Mouse (Mus musculus) embryonic facial prominence, embryonic 11.5 days (tissue): Measurements from ENCODE around the gene 1700092M07Rik. TPM values are rescaled to one million over a fixed set of nuclear protein-coding genes. Genes with fewer than 3 reads are reported as not detected.

Experiments
- ATAC-seq: fragments of 200-750 bp; cut with Nextera tagmentation; replicated peaks from 2 replicates; pipeline ENCODE4 v1.8.0; 2017; ENCODE audit warnings: low read depth; ENCODE audit not compliant: insufficient number of reproducible peaks, low FRiP score, low TSS enrichment
- DNase-seq: peaks from one replicate; pipeline ENCODE4 v3.0.0-alpha.2; 2015; ENCODE audit warnings: low spot score
- H3K27ac ChIP-seq: fragments of 300-500 bp; sonication (generic); replicated peaks from 2 replicates; pipeline ENCODE4 v1.5.1; 2014; ENCODE audit warnings: mild to moderate bottlenecking, low read depth, low read length, control low read depth
- H3K27me3 ChIP-seq: fragments of 300-500 bp; sonication (generic); 2 replicates; pipeline ENCODE4 v1.6.1; 2014; ENCODE audit warnings: mild to moderate bottlenecking, low read length, moderate library complexity, mixed read lengths; ENCODE audit not compliant: control insufficient read depth, insufficient read depth
- H3K36me3 ChIP-seq: fragments of 300-500 bp; sonication (generic); replicated peaks from 2 replicates; pipeline ENCODE4 v1.6.1; 2014; ENCODE audit warnings: low read depth, mild to moderate bottlenecking, low read length, moderate library complexity, mixed read lengths; ENCODE audit not compliant: control insufficient read depth, insufficient read depth
- H3K4me1 ChIP-seq: fragments of 300-500 bp; sonication (generic); 2 replicates; pipeline ENCODE4 v1.6.1; 2014; ENCODE audit warnings: low read length, mixed read lengths; ENCODE audit not compliant: control insufficient read depth, insufficient read depth
- H3K4me2 ChIP-seq: fragments of 300-500 bp; sonication (generic); 2 replicates; pipeline ENCODE4 v1.6.1; 2014; ENCODE audit warnings: low read depth, mild to moderate bottlenecking, control low read depth, low read length, moderate library complexity
- H3K4me3 ChIP-seq: fragments of 300-500 bp; sonication (generic); 2 replicates; pipeline ENCODE4 v1.5.1; 2014; ENCODE audit warnings: low read depth, low read length, control low read depth
- H3K9ac ChIP-seq: fragments of 300-500 bp; sonication (generic); replicated peaks from 2 replicates; pipeline ENCODE4 v1.6.1; 2014; ENCODE audit warnings: mild to moderate bottlenecking, control low read depth, low read length
- H3K9me3 ChIP-seq: fragments of 300-500 bp; sonication (generic); replicated peaks from 2 replicates; pipeline ENCODE4 v1.6.1; 2016; ENCODE audit warnings: mild to moderate bottlenecking, low read length, inconsistent platforms, mixed read lengths; ENCODE audit not compliant: control insufficient read depth
- WGBS: fragments of 180-500 bp; shearing (Covaris S2); extraction: QIAGEN DNeasy Blood & Tissue Kit; methylation state at CpG from one replicate; pipeline ENCODE4 v1.1.7; 2014; 5-methylcytosine and 5-hydroxymethylcytosine counted together
- polyA plus RNA-seq: library from polyadenylated mRNA; unstranded; fragments of >200 nt; fragmentation: Nextera tagmentation; extraction: Ambion mirVana; gene quantifications from 2 replicates; pipeline ENCODE4 v1.2.1, GENCODE M21; 2014

Gene 1700092M07Rik
- 1.1 and 1.8 TPM in 2 replicates for polyA plus RNA-seq

DNA sequence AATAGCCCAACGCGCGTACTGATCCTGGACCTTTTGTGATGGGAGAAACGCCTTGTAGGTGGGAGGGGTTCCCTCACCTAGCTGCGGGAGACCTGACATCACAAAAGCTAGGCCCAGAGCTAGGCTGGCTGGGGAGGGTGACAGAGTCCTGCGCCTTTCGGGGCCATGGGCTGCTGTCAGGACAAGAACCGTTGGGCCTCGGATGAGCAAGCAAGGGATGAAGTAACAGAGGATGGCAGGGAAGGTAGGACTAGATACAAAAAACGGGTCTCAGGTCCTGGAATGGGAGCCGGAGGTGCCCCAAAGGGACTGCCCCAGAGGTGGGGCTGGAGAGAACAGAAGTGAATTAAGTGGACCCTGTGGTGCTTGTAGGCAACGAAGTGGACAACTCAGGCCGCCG is at the start of gene 1700092M07Rik:
TSS of gene 1700092M07Rik (plus strand) at position 116 of the 400 bp plus-strand sequence.
- Histone ChIP-seq H3K9ac (peak within 1 kb of the TSS; percentile 65), H3K27ac (peak within 1 kb of the TSS; percentile 69; the same call in 1 of the 2 replicates), H3K36me3 (no peaks in the 10 kb centered on the region; the same call in none of the 2 replicates), H3K27me3 (no peaks in the 10 kb centered on the region), H3K4me3 (peak within 1 kb of the TSS; percentile 80), H3K4me2 (peak within 1 kb of the TSS; percentile 23), H3K9me3 (no peaks in the 10 kb centered on the region), H3K4me1 (peaks cover 2% of the 10 kb centered on the region; the same call in 1 of the 2 replicates)
- DNase-seq: no peak
- 69% methylated on average over 14 of the region's 14 CpGs for WGBS
- ATAC-seq: peak; percentile 37

DNA sequence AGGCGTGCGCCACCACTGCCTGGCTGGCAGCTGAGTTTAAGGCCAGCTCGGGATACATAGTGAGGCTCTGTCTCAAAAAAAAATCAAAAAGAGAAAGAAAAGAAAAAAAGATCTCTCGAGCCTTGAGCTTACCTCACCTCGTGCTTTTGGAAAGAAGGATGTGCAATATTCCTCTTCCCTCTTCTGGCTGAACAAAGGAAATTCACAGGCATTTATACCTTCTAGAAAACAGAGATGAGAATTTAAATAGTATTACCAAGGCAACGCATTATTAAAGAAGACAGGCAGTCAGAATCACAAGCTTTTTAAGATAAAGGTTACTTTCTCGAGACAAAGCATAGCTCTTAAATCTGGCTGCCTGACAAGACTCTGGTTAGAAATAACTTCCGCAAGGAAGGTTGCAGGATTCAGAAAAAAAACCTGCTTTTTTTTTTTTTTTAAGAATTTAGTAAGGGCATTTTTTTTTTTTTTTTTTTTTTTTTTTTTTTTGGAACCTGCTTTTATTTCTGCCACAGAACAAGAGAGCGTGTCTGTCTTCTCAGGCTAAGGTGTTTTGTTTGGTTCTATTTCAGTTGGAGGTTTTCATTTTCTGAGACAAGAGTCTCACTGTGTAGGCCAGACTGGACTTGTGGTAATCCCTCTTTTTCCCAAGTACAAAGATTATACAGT is 48.5 kb upstream of the 1700092M07Rik start:
- no peaks in the 10 kb centered on the region for H3K27me3 ChIP-seq
- no peak overlapping the region for H3K4me2 ChIP-seq
- no peaks in the 10 kb centered on the region for H3K4me1 ChIP-seq
- no peak for ATAC-seq
- H3K4me3 ChIP-seq: no peak overlapping the region
- H3K27ac ChIP-seq: no peak overlapping the region
- no peak overlapping the region for H3K9ac ChIP-seq
- H3K9me3 ChIP-seq: no peaks in the 10 kb centered on the region
- 69% methylated on average over 9 of the region's 9 CpGs for WGBS
- no peak for DNase-seq
- no peaks in the 10 kb centered on the region for H3K36me3 ChIP-seq

DNA sequence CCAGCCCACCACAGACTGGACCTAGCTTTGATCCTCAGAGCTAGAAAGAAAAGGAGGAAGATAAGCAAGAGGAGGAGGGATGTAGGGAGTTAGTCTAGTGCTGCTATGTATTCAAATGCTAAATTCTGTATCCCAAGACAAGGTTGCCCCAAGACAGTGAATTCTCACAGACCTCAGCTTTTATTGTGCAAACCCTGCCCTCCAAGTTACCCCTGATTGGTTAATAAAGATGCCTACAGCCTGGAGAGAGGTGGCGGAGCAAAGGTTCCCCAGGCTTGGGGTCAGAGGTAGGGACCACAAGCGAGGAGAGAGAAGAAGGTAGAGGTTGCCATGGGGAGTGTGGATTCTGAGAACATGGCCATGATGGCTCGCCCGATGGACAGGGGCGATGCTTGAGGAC is 47.8 kb upstream of the 1700092M07Rik start:
- DNase-seq: no peak
- no peaks in the 10 kb centered on the region for H3K36me3 ChIP-seq
- H3K4me3 ChIP-seq: no peak overlapping the region
- H3K4me2 ChIP-seq: no peak overlapping the region
- H3K9ac ChIP-seq: no peak overlapping the region
- WGBS: 68% methylated on average over 5 of the region's 5 CpGs
- H3K27me3 ChIP-seq: no peaks in the 10 kb centered on the region
- H3K9me3 ChIP-seq: no peaks in the 10 kb centered on the region
- no peak for ATAC-seq
- no peaks in the 10 kb centered on the region for H3K4me1 ChIP-seq
- no peak overlapping the region for H3K27ac ChIP-seq

DNA sequence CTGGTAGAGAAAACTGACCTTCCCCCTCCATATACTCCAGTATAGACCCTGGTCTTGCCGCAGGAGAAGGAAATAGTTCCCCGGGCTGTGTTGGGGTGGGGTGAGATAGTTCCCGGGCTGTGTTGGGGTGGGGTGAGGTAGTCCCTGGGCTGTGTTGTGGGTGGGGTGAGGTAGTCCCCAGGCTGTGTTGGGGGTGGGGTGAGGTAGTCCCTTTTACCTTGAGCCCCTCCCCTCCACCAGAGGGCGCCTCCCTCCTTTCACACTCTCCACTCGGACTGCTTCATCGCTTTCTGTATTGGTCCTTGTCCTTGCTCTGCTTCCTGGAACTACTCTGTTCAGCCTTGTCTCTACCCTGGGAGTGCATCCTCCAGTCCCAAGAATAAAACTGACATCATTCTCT is 45.2 kb upstream of the 1700092M07Rik start:
- 57% methylated on average over 6 of the region's 6 CpGs for WGBS
- peak; percentile 29 for DNase-seq

DNA sequence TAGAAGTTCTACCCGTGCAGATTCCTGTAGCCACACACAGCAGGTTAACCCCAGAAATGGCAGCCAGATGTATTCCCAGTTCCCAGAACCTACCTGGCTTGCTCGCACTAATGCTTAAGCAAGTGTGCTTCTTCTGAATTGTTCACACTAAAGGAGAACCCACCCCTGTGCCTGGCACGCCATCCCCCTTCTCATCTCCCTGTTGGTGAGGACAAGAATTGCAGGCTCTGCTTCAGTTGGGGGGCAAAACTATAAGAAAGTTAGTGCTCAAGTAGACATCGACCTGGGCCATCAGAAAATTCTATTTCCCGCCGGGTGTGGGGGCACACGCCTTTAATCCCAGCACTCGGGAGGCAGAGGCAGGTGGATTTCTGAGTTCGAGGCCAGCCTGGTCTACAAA is 40.9 kb upstream of the 1700092M07Rik start:
- Histone ChIP-seq H3K27me3 (no peaks in the 10 kb centered on the region), H3K4me1 (no peaks in the 10 kb centered on the region), H3K9ac (no peak overlapping the region), H3K4me3 (no peak overlapping the region), H3K4me2 (no peak overlapping the region), H3K9me3 (no peaks in the 10 kb centered on the region), H3K27ac (no peak overlapping the region), H3K36me3 (no peaks in the 10 kb centered on the region)
- DNase-seq: no peak
- ATAC-seq: no peak
- WGBS: 81% methylated on average over 9 of the region's 9 CpGs

More for the DNA sequence above, 45.2 kb upstream of the 1700092M07Rik start:
- no peaks in the 10 kb centered on the region for H3K27me3 ChIP-seq
- no peak overlapping the region for H3K9ac ChIP-seq
- H3K36me3 ChIP-seq: no peaks in the 10 kb centered on the region
- no peak overlapping the region for H3K4me3 ChIP-seq
- peak; percentile 60 for ATAC-seq
- H3K4me2 ChIP-seq: no peak overlapping the region
- no peak overlapping the region for H3K27ac ChIP-seq
- H3K4me1 ChIP-seq: no peaks in the 10 kb centered on the region
- H3K9me3 ChIP-seq: no peaks in the 10 kb centered on the region

DNA sequence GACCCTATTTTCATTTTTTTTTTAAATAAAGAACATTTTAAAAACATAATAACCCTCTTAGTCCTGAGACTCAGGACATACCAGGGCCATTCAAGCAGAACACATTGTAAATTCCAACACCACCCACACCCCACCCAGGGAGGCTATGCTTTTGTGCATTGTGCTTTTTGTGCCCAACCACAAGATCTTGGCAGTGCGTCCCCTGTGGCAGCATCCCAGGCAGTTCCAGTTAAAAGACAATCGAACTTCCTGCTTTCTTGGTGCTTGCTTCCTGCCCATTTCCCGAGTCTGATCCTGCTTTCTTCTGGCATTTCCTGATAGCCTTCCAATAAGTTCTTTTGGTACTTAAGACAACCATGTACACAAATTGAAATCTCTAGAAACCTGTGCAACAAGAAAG is 38.1 kb upstream of the 1700092M07Rik start:
- Histone ChIP-seq H3K36me3 (no peaks in the 10 kb centered on the region), H3K27ac (no peak overlapping the region), H3K9me3 (no peaks in the 10 kb centered on the region), H3K4me2 (no peak overlapping the region), H3K9ac (no peak overlapping the region), H3K4me3 (no peak overlapping the region), H3K27me3 (no peaks in the 10 kb centered on the region), H3K4me1 (no peaks in the 10 kb centered on the region)
- no peak for ATAC-seq
- WGBS: 50% methylated on average over 3 of the region's 3 CpGs
- no peak for DNase-seq

DNA sequence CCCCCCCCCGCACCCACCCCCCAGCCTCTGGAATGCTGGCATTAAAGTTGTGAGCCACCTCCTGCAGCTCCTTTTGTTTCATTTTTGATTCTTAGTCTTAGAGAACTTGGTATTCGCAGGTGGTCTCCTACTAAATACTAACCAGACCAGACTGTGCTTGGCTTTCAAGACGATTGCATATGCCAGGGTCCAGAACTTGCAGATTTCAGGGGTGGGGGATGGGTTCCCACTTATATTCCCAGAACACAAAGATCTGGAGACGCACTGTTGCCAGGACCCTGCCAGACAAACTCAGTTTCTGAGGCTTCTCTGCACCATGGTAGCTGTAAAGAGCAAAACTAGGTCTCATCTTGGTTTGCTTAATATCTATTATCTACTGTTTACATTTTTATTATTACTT is 36.9 kb upstream of the 1700092M07Rik start:
- ATAC-seq: no peak
- Histone ChIP-seq H3K36me3 (peaks cover 5% of the 10 kb centered on the region), H3K4me3 (no peak overlapping the region), H3K27ac (no peak overlapping the region), H3K9ac (no peak overlapping the region), H3K9me3 (no peaks in the 10 kb centered on the region), H3K27me3 (no peaks in the 10 kb centered on the region), H3K4me2 (no peak overlapping the region), H3K4me1 (no peaks in the 10 kb centered on the region)
- no peak for DNase-seq
- whole genome bisulfite sequencing: 69% methylated on average over 3 of the region's 4 CpGs

DNA sequence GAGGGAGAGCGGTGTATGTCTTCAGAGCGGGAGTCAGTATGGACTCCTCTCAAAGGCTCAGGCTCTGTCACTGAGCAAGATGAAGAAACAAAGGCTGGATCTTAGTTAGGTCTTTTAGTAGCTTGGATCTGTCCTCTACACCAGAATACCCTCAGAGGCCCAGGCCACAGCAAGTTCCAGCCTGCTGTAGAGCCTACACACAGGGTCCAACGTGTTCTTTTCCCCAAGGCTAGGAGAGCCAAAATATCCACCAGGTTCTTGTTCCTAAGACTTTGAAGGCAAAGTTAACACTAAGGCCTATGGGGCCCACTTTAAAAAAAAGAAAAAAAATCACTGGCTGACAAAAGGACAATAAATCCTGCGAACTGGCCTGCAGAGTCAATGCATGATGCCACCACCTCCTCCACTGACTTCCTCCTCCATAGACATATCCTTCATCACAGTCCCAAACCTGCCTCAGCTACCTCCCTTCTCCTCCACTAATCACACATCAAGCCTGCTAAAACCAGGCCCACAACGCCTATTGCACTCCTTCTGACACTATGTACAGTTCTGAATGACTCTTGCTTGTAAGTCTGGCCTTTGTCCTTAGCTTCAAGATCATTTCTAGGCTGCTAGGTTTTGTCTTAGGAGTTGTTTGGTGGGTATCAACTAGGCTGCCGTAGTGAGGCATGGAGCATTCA is 35.4 kb upstream of the 1700092M07Rik start:
- 80% methylated on average over 6 of the region's 6 CpGs for WGBS
- Histone ChIP-seq H3K4me3 (no peak overlapping the region), H3K4me2 (no peak overlapping the region), H3K27me3 (no peaks in the 10 kb centered on the region), H3K4me1 (no peaks in the 10 kb centered on the region), H3K9ac (no peak overlapping the region), H3K9me3 (no peaks in the 10 kb centered on the region), H3K36me3 (peaks cover 12% of the 10 kb centered on the region), H3K27ac (no peak overlapping the region)
- no peak for DNase-seq
- no peak for ATAC-seq
